Mouse (Mus musculus): ENCODE measurements around the gene Cacna1e. TPM values are rescaled to one million over a fixed set of nuclear protein-coding genes. Genes with fewer than 3 reads are reported as not detected.

Cacna1e gene
- polyA plus RNA-seq, 1 experiment from 2014 or later = 0.29 TPM

DNA sequence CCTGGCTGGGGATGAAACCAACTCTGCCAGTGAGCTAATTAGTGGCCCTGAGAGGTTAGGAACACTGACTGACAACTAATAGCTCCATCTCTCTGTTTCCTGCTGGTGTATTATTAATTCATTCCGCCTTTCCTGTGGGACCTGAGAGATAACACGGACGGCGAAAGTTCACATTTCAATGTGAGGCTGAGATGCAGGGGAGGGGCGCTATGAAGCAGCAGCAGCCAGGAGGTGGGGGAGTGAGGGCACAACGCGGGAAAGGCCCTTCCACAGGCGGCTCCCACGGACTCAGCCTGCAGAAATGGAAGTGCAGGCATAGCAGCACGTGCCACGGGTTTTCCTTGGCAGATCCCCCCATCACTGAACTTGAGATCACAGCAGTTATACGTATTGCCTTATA, 99.4 kb downstream of the Cacna1e start:
- H3K4me3 ChIP-seq = no peak overlapping the region
- WGBS = 18% methylated on average over 12 of the region's 12 CpGs
- H3K27me3 ChIP-seq (replicated peaks) = peaks cover 15% of the 10 kb centered on the region
- no peaks in the 10 kb centered on the region for H3K36me3 ChIP-seq
- ATAC-seq (ENCODE audit: insufficient number of reproducible peaks, low FRiP score) = no peak
- no peak overlapping the region for H3K9ac ChIP-seq
- H3K4me1 ChIP-seq (replicated peaks) = peaks cover 25% of the 10 kb centered on the region
- no peak overlapping the region for H3K27ac ChIP-seq (ENCODE audit: poor library complexity, severe bottlenecking)
- peak overlapping the region; percentile 29; the same call in 1 of the 2 replicates for H3K4me2 ChIP-seq
- H3K9me3 ChIP-seq (replicated peaks) = no peaks in the 10 kb centered on the region

DNA sequence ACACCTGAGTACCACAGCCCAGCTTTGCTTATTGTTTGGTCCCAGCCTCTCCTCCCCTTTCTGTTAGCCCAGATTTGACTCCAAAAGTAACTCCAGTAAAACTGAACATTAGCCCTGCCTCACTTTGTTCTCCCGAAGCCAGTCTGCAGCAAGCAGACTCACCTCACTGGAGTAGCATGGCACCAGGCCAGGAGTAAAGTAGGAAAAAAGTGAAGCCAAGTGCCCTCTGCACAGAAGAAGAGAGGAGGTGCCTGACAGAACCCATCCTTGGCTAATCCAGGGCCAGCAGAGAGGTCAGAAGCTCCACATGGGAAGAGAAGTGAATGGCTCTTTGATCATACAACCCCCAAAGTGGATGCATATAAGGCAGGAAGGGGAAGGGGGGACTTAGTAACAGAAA, 100.8 kb downstream of the Cacna1e start:
- no peaks in the 10 kb centered on the region for H3K36me3 ChIP-seq
- no peak overlapping the region for H3K4me2 ChIP-seq
- no peak overlapping the region for H3K4me3 ChIP-seq
- H3K9ac ChIP-seq = no peak overlapping the region
- ATAC-seq (ENCODE audit: insufficient number of reproducible peaks, low FRiP score) = no peak
- no peaks in the 10 kb centered on the region for H3K9me3 ChIP-seq (replicated peaks)
- no peak overlapping the region for H3K27ac ChIP-seq (ENCODE audit: poor library complexity, severe bottlenecking)
- peaks cover 15% of the 10 kb centered on the region for H3K27me3 ChIP-seq (replicated peaks)
- WGBS = 83% methylated on average over 1 of the region's 1 CpGs
- H3K4me1 ChIP-seq (replicated peaks) = peaks cover 25% of the 10 kb centered on the region

DNA sequence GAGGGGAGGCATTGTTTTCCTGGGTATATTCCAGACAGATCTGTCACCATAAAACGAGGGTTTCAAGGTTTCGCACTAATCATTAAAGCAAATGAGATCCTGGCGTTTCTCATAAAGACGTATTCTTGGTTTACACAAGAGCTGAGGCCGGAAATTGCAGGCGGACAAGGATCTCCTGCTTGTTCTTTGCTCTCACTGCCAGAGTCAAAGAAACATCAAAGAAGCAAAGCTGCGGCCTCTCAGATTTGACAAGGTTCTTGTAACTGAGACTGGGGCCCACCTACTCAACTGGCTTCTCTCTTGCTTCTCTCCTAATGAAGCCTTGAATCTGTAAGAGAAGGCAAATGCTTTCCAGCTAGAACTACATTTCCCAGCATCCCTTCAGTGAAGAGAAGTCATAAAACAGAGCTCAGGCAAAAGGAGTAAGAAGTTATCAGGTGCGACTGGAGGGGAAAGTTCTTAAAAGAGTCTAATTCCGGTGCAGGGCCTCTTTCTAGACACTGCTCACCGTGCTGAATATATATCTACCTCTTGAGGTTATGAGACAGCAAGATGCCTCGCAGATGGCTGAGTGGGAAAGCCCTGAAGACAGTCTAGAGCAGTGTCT, 104.3 kb downstream of the Cacna1e start:
- no peaks in the 10 kb centered on the region for H3K36me3 ChIP-seq
- H3K9me3 ChIP-seq (replicated peaks) = no peaks in the 10 kb centered on the region
- no peak overlapping the region for H3K9ac ChIP-seq
- H3K4me3 ChIP-seq = no peak overlapping the region
- H3K4me1 ChIP-seq (replicated peaks) = peaks cover 7% of the 10 kb centered on the region; the same call in 1 of the 2 replicates
- ATAC-seq (ENCODE audit: insufficient number of reproducible peaks, low FRiP score) = no peak
- no peak overlapping the region for H3K4me2 ChIP-seq
- H3K27me3 ChIP-seq (replicated peaks) = peaks cover 12% of the 10 kb centered on the region
- WGBS = 59% methylated on average over 11 of the region's 11 CpGs
- peak overlapping the region; percentile 23; the same call in 1 of the 2 replicates for H3K27ac ChIP-seq (ENCODE audit: poor library complexity, severe bottlenecking)

DNA sequence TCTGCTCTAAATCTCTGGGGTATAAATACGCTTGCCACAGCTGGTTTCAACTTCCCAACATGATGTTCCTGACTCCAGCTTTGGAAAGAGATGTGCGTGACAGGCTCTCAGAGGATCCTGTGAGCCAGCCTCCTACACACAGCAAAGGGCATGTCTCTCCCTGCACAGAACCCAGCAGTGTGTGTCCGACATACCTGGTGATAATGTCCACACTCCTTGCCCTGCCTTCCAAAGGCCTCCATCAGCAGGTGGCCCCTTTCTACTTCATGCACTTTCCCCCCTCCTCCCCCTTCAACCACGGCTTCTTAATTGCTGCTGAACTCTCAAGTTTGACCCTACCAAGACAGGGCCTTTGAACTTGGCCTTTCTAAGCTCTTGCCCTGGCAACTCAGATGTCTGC, 108.0 kb downstream of the Cacna1e start:
- no peak overlapping the region for H3K4me2 ChIP-seq
- ATAC-seq (ENCODE audit: insufficient number of reproducible peaks, low FRiP score) = no peak
- 0 out of 2 replicates have a peak, but pooled peaks cover 2% of the 10 kb centered on the region for H3K9me3 ChIP-seq (replicated peaks)
- no peaks in the 10 kb centered on the region for H3K36me3 ChIP-seq
- 61% methylated on average over 4 of the region's 4 CpGs for WGBS
- no peak overlapping the region for H3K4me3 ChIP-seq
- H3K27me3 ChIP-seq (replicated peaks) = peaks cover under 1% of the 10 kb centered on the region; the same call in 1 of the 2 replicates
- no peak overlapping the region for H3K27ac ChIP-seq (ENCODE audit: poor library complexity, severe bottlenecking)
- H3K4me1 ChIP-seq (replicated peaks) = no peaks in the 10 kb centered on the region; the same call in 1 of the 2 replicates
- no peak overlapping the region for H3K9ac ChIP-seq

DNA sequence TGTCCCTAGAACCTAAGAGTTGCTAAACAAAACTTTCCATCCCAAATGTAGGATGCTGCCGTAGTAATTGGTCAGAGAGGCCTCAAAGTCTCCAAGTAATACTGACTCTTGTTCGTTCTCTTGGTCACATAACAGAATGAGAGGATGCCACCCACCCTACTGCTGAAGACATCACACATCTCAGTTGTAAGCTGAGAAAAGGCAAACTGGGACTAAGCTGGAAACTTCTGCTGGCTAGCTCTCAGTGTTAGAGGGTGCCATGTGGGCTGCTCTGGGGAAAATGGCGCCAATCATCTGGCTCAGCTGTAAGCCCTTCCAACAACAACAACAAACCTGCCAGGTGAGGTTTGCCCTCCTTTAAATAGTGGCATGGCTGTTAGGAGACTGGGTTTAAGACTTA, 109.8 kb downstream of the Cacna1e start:
- WGBS = 84% methylated on average over 3 of the region's 3 CpGs
- Histone ChIP-seq H3K36me3 (no peaks in the 10 kb centered on the region), H3K27ac (ENCODE audit: poor library complexity, severe bottlenecking) (no peak overlapping the region), H3K9me3 (replicated peaks) (0 out of 2 replicates have a peak, but pooled peaks cover 2% of the 10 kb centered on the region), H3K9ac (no peak overlapping the region), H3K4me3 (no peak overlapping the region), H3K4me1 (replicated peaks) (no peaks in the 10 kb centered on the region), H3K27me3 (replicated peaks) (no peaks in the 10 kb centered on the region), H3K4me2 (no peak overlapping the region)
- ATAC-seq (ENCODE audit: insufficient number of reproducible peaks, low FRiP score) = no peak

DNA sequence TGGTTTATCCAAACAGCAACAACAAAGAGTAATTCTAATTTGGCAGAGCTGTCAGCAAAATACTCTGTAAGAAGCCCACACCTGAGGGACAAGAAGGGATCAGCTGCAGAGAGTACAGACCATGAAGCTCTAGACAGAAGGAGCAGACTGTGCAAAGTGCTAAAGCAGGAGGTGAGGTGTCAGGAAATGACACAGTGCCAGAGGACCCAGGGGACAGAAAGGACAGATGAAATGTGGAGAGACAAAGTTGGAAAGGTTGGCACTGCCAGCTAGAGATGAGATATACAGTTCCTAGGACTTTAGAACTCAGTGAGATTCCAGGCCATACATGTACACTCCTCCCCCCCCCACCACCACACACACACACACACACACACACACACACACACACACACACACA, 113.2 kb downstream of the Cacna1e start:
- Histone ChIP-seq H3K4me2 (no peak overlapping the region), H3K27ac (ENCODE audit: poor library complexity, severe bottlenecking) (no peak overlapping the region), H3K4me1 (replicated peaks) (no peaks in the 10 kb centered on the region), H3K27me3 (replicated peaks) (no peaks in the 10 kb centered on the region), H3K9ac (no peak overlapping the region), H3K9me3 (replicated peaks) (0 out of 2 replicates have a peak, but pooled peaks cover 2% of the 10 kb centered on the region), H3K36me3 (no peaks in the 10 kb centered on the region), H3K4me3 (no peak overlapping the region)
- no peak for ATAC-seq (ENCODE audit: insufficient number of reproducible peaks, low FRiP score)

GRCm38 (mm10) chr1:154770542-154770941, 113.8 kb downstream of the Cacna1e start:
- 0 out of 2 replicates have a peak, but pooled peaks cover 2% of the 10 kb centered on the region for H3K9me3 ChIP-seq (replicated peaks)
- H3K27me3 ChIP-seq (replicated peaks) = no peaks in the 10 kb centered on the region
- WGBS = 49% methylated on average over 3 of the region's 3 CpGs
- H3K4me2 ChIP-seq = no peak overlapping the region
- no peak overlapping the region for H3K4me3 ChIP-seq
- H3K27ac ChIP-seq (ENCODE audit: poor library complexity, severe bottlenecking) = no peak overlapping the region
- H3K36me3 ChIP-seq = no peaks in the 10 kb centered on the region
- ATAC-seq (ENCODE audit: insufficient number of reproducible peaks, low FRiP score) = no peak
- H3K4me1 ChIP-seq (replicated peaks) = no peaks in the 10 kb centered on the region
- no peak overlapping the region for H3K9ac ChIP-seq

GRCm38 (mm10) chr1:154763132-154763531, 121.2 kb downstream of the Cacna1e start:
- Histone ChIP-seq H3K27me3 (replicated peaks) (no peaks in the 10 kb centered on the region), H3K9ac (no peak overlapping the region), H3K4me2 (no peak overlapping the region), H3K4me3 (no peak overlapping the region), H3K4me1 (replicated peaks) (no peaks in the 10 kb centered on the region), H3K27ac (ENCODE audit: poor library complexity, severe bottlenecking) (no peak overlapping the region), H3K36me3 (no peaks in the 10 kb centered on the region), H3K9me3 (replicated peaks) (no peaks in the 10 kb centered on the region)
- WGBS = 84% methylated on average over 4 of the region's 4 CpGs
- no peak for ATAC-seq (ENCODE audit: insufficient number of reproducible peaks, low FRiP score)

DNA sequence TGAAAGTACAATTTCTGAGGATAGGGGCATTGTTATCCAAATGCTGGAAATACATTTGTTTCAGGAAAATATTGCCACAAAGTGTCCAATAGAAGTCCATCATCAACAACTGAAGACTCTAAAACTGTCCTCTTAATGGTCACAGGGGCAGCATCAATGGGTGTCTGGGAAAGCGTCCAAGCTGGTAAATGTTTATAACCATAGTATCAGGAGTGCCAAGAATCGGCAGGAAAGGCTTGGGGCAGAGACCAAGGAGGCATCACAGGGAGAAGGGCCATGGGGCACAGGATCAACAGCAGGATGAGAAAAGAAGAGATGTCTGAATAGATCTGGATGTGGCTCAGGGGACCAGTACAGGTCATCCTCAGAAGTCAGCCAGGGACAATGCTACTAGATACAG, 132.2 kb downstream of the Cacna1e start:
- Histone ChIP-seq H3K9me3 (replicated peaks) (no peaks in the 10 kb centered on the region), H3K27ac (ENCODE audit: poor library complexity, severe bottlenecking) (no peak overlapping the region), H3K9ac (no peak overlapping the region), H3K36me3 (no peaks in the 10 kb centered on the region), H3K4me2 (no peak overlapping the region), H3K4me1 (replicated peaks) (peaks cover 5% of the 10 kb centered on the region; the same call in 1 of the 2 replicates), H3K4me3 (no peak overlapping the region), H3K27me3 (replicated peaks) (no peaks in the 10 kb centered on the region; the same call in 1 of the 2 replicates)
- whole genome bisulfite sequencing = 67% methylated on average over 2 of the region's 2 CpGs
- ATAC-seq (ENCODE audit: insufficient number of reproducible peaks, low FRiP score) = no peak

DNA sequence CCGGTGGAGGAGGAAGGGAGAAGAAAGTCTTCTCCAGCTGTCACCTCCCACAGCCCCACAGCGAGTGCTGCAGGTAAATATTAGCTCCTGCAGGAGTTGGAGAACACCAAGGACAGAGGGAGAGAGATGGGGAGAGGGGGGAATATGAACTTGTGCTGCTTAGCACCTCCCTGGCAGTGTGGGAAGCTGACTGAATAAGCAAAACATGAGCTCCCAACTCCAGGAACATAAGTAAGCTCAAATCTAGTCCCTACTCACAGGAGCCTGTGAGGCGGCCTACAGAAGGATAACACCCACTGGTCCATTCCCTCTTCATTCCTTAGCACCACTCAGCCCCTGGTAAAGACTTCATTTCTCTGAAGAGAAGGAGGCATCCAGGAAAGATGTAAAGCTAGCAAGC, 135.8 kb downstream of the Cacna1e start:
- Histone ChIP-seq H3K4me3 (no peak overlapping the region), H3K4me2 (no peak overlapping the region), H3K27me3 (replicated peaks) (no peaks in the 10 kb centered on the region; the same call in 1 of the 2 replicates), H3K9ac (no peak overlapping the region), H3K9me3 (replicated peaks) (no peaks in the 10 kb centered on the region), H3K36me3 (no peaks in the 10 kb centered on the region), H3K4me1 (replicated peaks) (no peaks in the 10 kb centered on the region), H3K27ac (ENCODE audit: poor library complexity, severe bottlenecking) (no peak overlapping the region)
- WGBS = 61% methylated on average over 3 of the region's 3 CpGs
- no peak for ATAC-seq (ENCODE audit: insufficient number of reproducible peaks, low FRiP score)

- no peak for ATAC-seq (ENCODE audit: insufficient number of reproducible peaks, low FRiP score)
- H3K9ac ChIP-seq = no peak overlapping the region
- no peak overlapping the region for H3K27ac ChIP-seq (ENCODE audit: poor library complexity, severe bottlenecking)
- 83% methylated on average over 6 of the region's 6 CpGs for WGBS
- H3K4me3 ChIP-seq = no peak overlapping the region
- H3K27me3 ChIP-seq (replicated peaks) = no peaks in the 10 kb centered on the region; the same call in 1 of the 2 replicates
- H3K4me2 ChIP-seq = no peak overlapping the region
- no peaks in the 10 kb centered on the region for H3K4me1 ChIP-seq (replicated peaks)
- H3K9me3 ChIP-seq (replicated peaks) = no peaks in the 10 kb centered on the region
- no peaks in the 10 kb centered on the region for H3K36me3 ChIP-seq
Measured at GRCm38 (mm10) chr1:154745241-154745640, 139.1 kb downstream of the Cacna1e start.
